Mouse (Mus musculus) intestine, postnatal 0 days (tissue): ENCODE results near the gene Rgs3. TPM values are rescaled to one million over a fixed set of nuclear protein-coding genes. Genes with fewer than 3 reads are reported as not detected.
"Not testable (repeated sequence)": the region's sequence is repeated elsewhere in the genome, so short reads cannot be mapped to it uniquely, and the experiment has no call there.

Experiments
- ATAC-seq: fragments of 200-750 bp; cut with Nextera tagmentation; 2 replicates; pipeline ENCODE4 v1.8.0; 2017; ENCODE audit warnings: mild to moderate bottlenecking, moderate TSS enrichment, moderate library complexity
- H3K27ac ChIP-seq: fragments of 300-500 bp; sonication (generic); 2 replicates; pipeline ENCODE4 v1.5.1; 2014; ENCODE audit warnings: mild to moderate bottlenecking, low read depth, low read length, moderate library complexity
- H3K27me3 ChIP-seq: fragments of 300-500 bp; sonication (generic); replicated peaks from 2 replicates; pipeline ENCODE4 v1.6.1; 2014; ENCODE audit warnings: low read length, mixed read lengths; ENCODE audit not compliant: control insufficient read depth, insufficient read depth
- H3K36me3 ChIP-seq: fragments of 300-500 bp; sonication (generic); 2 replicates; pipeline ENCODE4 v1.6.1; 2014; ENCODE audit warnings: mild to moderate bottlenecking, moderate library complexity; ENCODE audit not compliant: control insufficient read depth, insufficient read depth
- H3K4me1 ChIP-seq: fragments of 300-500 bp; sonication (generic); replicated peaks from 2 replicates; pipeline ENCODE4 v1.6.1; 2014; ENCODE audit warnings: antibody characterized with exemption, low read length, mixed read lengths; ENCODE audit not compliant: control insufficient read depth, insufficient read depth
- H3K4me2 ChIP-seq: fragments of 300-500 bp; sonication (generic); replicated peaks from 2 replicates; pipeline ENCODE4 v1.6.1; 2014; ENCODE audit warnings: low read depth, mild to moderate bottlenecking, moderate library complexity
- H3K4me3 ChIP-seq: fragments of 300-500 bp; sonication (generic); 2 replicates; pipeline ENCODE4 v1.5.1; 2014; ENCODE audit warnings: low read depth, low read length
- H3K9ac ChIP-seq: fragments of 300-500 bp; sonication (generic); 2 replicates; pipeline ENCODE4 v1.6.1; 2014; ENCODE audit warnings: mild to moderate bottlenecking, low read depth, low read length
- H3K9me3 ChIP-seq: fragments of 300-500 bp; sonication (generic); 2 replicates; pipeline ENCODE4 v1.6.1; 2016; ENCODE audit warnings: mixed run types; ENCODE audit not compliant: control insufficient read depth
- CTCF ChIP-seq: sonication (generic); IDR thresholded peaks from 2 replicates; pipeline ENCODE4 v1.5.1; 2016; ENCODE audit warnings: low read depth, mild to moderate bottlenecking, control low read depth, antibody characterized with exemption, moderate library complexity
- WGBS: fragments of 180-500 bp; shearing (Covaris S2); extraction: QIAGEN DNeasy Blood & Tissue Kit; methylation state at CpG from one replicate; pipeline ENCODE4 v1.1.7; 2014; 5-methylcytosine and 5-hydroxymethylcytosine counted together
- polyA plus RNA-seq: library from polyadenylated mRNA; unstranded; fragments of >200 nt; fragmentation: Nextera tagmentation; extraction: Ambion mirVana; gene quantifications from 2 replicates; pipeline ENCODE4 v1.2.1, GENCODE M21; 2015

Rgs3 gene
- polyA plus RNA-seq, 1 experiment from 2014 or later: 30.1 TPM

DNA sequence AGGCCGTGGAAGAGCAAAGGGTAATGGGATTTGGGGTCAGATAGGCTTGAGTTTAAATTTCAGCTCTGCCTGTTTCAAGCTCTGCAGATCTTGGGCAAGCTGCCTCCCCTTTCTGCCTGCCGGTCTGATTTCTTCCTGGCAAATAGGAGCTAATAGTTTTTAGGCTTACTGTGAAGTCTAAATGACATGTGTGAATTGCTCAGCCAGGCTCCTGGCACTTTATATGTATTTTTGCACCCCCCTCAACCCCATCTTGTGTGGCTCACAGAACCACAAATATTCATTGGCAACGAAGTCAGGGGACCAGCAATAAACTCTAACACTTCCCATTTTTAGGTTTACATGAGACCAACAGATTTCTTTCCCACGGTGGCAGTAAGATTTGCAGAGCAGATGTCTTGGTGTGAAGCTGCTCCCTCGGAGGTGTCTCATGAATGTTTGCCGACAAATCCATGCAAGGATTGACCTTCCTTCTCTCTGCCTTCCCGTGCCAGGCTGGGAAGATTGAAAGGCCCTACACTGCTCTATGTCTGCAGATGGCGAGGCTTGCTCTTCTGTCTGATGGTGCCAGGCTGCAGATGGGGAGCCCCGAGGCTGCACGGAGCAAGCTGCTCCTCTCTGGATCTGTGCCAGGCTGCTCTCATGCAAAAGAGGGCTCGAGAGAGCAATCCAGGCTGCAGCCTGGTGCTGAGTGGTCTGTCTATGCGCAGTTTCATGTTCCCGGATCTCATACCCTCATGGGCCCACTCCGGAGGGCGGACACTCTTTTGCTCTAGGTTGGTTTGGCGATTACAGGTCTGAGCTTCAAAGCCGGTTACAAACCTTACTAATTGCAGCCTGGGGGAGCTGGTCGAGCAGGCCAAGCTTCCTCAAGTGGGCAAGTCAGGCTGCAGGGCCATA, 23.0 kb downstream of the Rgs3 start:
- no peaks in the 10 kb centered on the region for H3K9me3 ChIP-seq
- H3K27ac ChIP-seq: no peak overlapping the region
- 24% methylated on average over 18 of the region's 18 CpGs for WGBS
- TF ChIP-seq CTCF: no peak
- 0 out of 2 replicates have a peak, but pooled peaks cover 7% of the 10 kb centered on the region for H3K4me1 ChIP-seq
- peak; percentile 21 for ATAC-seq
- no peaks in the 10 kb centered on the region; the same call in 1 of the 2 replicates for H3K36me3 ChIP-seq
- H3K27me3 ChIP-seq: no peaks in the 10 kb centered on the region
- H3K4me2 ChIP-seq: peak overlapping the region; percentile 88
- H3K4me3 ChIP-seq: peak overlapping the region; percentile 52
- no peak overlapping the region for H3K9ac ChIP-seq

DNA sequence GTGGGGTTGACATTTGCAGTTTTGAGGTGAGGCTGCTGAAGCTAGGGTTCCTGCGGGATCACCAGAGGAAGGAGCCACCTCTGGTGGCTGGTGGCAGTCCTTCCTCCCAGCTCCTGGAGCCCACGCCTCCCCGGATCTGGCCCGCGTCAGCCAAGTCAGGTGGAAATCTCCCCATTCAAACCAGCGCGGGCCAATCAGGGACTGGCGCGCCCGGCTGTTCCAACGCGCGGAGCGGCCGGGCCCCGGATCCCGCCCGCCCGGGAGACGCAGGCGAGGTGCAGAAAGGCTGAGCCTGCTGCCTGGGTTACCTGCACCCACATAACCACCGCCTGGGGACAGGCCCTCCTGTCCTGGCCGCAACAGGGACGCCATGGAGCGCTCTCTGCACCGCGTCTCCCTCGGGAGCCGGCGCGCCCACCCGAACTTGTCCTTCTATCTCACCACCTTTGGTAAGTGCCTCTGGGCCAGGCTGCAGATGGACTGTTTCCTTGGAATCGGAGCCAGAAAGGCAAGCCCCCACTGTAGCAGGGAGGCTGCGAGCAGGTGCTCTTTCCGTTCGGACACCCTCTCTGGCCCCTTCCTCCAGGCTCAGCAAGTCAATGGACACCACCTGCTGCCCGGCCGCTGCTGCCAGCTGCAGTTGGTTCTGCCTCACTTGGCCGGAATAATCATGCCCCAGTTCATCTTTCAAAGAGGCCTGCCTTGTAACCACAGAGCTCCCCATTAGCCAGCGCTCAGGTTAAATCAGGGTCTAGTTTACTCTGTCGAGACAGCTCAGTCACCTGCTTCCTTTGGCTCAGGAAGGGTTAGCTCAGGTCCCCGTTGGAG, 23.8 kb downstream of the Rgs3 start:
- 0 out of 2 replicates have a peak, but pooled peaks cover 10% of the 10 kb centered on the region for H3K4me1 ChIP-seq
- H3K27me3 ChIP-seq: no peaks in the 10 kb centered on the region
- TF ChIP-seq CTCF: peak; percentile 50
- H3K4me3 ChIP-seq: peak overlapping the region; percentile 52
- H3K9me3 ChIP-seq: no peaks in the 10 kb centered on the region
- peak; percentile 94 for ATAC-seq
- H3K9ac ChIP-seq: peak overlapping the region; percentile 62
- H3K27ac ChIP-seq: no peak overlapping the region; the same call in 1 of the 2 replicates
- no peaks in the 10 kb centered on the region; the same call in 1 of the 2 replicates for H3K36me3 ChIP-seq
- H3K4me2 ChIP-seq: peak overlapping the region; percentile 88
- WGBS: 2% methylated on average over 42 of the region's 42 CpGs

DNA sequence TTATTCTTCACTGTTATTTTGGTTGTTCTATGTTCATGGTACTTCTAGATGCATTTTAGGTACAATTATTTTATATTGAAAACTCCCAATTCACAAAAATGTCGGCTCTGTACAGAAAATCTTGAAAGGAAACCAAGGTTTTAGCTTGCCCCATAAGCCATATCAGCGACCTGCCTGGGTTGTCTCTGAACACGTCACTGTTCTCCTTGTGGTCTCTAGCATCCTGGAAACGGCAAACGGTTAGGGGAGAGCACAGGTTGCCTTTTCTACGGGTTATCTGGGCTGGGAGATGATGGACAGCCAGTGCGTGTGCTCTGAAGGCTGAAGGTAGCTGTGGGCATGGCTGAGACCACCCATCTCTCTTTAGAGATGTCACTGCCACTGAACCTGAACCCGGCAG, 27.4 kb downstream of the Rgs3 start:
- no peaks in the 10 kb centered on the region; the same call in 1 of the 2 replicates for H3K36me3 ChIP-seq
- H3K4me2 ChIP-seq: no peak overlapping the region
- no peak overlapping the region for H3K27ac ChIP-seq
- no peaks in the 10 kb centered on the region for H3K9me3 ChIP-seq
- H3K4me3 ChIP-seq: no peak overlapping the region
- ATAC-seq: no peak
- H3K9ac ChIP-seq: no peak overlapping the region
- H3K4me1 ChIP-seq: 0 out of 2 replicates have a peak, but pooled peaks cover 10% of the 10 kb centered on the region
- 86% methylated on average over 8 of the region's 8 CpGs for WGBS
- H3K27me3 ChIP-seq: no peaks in the 10 kb centered on the region
- no peak for TF ChIP-seq CTCF

DNA sequence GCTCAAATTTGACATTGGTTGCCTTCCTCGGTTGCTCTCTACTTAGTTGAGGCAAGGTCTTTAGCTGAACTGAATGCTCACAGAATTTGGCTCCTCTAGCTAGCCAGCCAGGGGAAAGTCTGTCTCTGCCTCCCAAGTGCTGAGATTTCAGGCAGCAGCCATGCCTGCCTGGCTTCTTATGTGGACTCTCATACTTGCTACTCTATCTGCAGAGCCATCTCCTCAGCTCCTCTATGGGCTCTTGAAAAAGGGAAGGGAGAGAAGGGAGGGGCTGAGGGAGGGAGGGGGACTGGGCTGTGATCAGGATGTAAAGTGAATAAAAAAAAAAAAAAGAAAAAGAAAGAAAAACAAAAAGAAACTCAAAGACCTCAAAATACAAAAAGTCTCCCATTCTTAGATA, 31.2 kb downstream of the Rgs3 start:
- Histone ChIP-seq H3K27ac (no peak overlapping the region), H3K4me1 (0 out of 2 replicates have a peak, but pooled peaks cover 3% of the 10 kb centered on the region), H3K9ac (no peak overlapping the region), H3K9me3 (no peaks in the 10 kb centered on the region), H3K27me3 (no peaks in the 10 kb centered on the region), H3K36me3 (no peaks in the 10 kb centered on the region), H3K4me2 (no peak overlapping the region), H3K4me3 (no peak overlapping the region)
- no peak for TF ChIP-seq CTCF
- WGBS: 87% methylated on average over 1 of the region's 1 CpGs
- no peak for ATAC-seq

DNA sequence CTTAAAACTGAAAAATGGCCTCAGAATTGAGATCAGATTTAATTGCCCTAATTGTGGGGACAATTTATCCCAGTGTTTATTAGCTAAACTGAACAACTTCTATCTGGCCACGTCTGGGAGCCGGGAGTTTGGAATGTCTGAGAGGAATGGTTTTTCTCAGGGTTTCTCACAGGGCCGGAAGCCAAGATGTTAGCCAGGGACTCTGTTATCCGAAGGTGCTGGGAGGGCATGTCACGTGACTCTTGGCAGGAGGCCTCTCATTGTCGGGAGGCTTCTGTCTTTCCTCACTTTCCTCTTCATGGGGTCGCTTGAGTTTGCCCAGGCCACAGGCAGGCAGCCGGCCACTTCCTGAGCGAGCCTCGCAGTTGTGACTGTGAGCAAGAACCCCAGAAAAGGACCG, 31.7 kb downstream of the Rgs3 start:
- Histone ChIP-seq H3K4me3 (no peak overlapping the region), H3K4me1 (0 out of 2 replicates have a peak, but pooled peaks cover 3% of the 10 kb centered on the region), H3K36me3 (no peaks in the 10 kb centered on the region), H3K27me3 (no peaks in the 10 kb centered on the region), H3K27ac (no peak overlapping the region), H3K9ac (no peak overlapping the region), H3K4me2 (peak overlapping the region; percentile 33; the same call in 1 of the 2 replicates), H3K9me3 (no peaks in the 10 kb centered on the region)
- no peak for TF ChIP-seq CTCF
- ATAC-seq: no peak
- WGBS: 20% methylated on average over 11 of the region's 11 CpGs

DNA sequence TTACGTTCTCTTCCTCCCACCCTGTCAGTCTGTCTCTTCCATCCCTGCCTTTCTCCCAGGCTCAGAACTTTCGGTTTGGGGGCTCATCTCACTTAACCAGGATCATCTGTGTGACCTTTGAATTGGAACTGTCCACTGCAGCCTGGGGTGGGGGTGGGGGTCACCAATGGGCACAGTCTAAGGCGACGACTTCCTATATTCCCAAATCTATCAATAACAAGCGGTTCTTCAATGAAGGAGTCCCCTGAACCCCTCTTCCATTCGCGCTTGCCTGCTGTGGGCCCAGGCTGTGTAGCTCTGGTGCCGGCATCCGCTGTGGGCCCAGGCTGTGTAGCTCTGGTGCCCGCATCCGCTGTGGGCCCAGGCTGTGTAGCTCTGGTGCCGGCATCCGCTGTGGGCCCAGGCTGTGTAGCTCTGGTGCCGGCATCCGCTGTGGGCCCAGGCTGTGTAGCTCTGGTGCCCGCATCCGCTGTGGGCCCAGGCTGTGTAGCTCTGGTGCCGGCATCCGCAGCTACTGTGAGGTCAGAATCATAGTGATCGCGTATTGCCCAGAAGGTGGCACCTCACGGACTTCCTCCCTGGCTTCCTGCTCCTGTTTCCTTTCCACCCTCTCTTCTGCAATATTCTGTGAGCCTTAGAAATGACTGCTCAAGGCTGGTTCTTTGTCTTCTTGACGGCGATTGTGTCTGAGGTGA, 34.0 kb downstream of the Rgs3 start:
- H3K36me3 ChIP-seq, ATAC-seq, H3K27me3 ChIP-seq, H3K4me1 ChIP-seq, H3K4me3 ChIP-seq, H3K27ac ChIP-seq, H3K9ac ChIP-seq, H3K9me3 ChIP-seq, H3K4me2 ChIP-seq: not testable (repeated sequence)
- 90% methylated on average over 20 of the region's 24 CpGs for WGBS
